Mouse (Mus musculus): ENCODE results near the gene Ptprf.

- no peak for TF ChIP-seq EP300 (IDR thresholded peaks at IDR 0.05)
- no peak for TF ChIP-seq CTCF (IDR thresholded peaks at IDR 0.05)
Measured at GRCm38 (mm10) chr4:118304984-118305383, 13.8 kb upstream of the Ptprf start.

Measured in lung, postnatal 0 days (tissue).